Mouse (Mus musculus): Measurements from ENCODE around the gene Olfr837.
"Not testable (repeated sequence)": the region's sequence is repeated elsewhere in the genome, so short reads cannot be mapped to it uniquely, and the experiment has no call there.

Olfr837 gene

DNA sequence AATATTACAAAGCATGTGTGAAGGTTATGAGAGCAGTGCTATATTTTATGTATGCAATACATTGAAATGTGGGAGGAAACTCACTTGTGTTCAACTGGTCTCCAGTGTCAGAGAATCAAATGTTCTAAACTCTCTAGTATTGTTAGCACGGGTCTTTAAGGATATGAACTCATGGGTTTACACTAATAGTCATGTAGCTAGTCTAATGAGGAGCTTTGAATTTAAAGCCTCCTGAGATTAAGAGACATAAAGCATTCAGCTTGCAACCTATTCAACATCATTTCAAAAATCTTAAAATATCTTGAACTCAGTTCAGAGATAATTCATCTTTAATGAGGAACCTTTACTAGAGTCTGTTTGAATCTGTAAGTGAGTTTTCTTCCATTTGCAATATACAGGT is at the start of gene Olfr837:
Olfr837 (plus strand) TSS at position 301 of the 400 bp plus-strand sequence.
- DNase-seq: no peak

DNA sequence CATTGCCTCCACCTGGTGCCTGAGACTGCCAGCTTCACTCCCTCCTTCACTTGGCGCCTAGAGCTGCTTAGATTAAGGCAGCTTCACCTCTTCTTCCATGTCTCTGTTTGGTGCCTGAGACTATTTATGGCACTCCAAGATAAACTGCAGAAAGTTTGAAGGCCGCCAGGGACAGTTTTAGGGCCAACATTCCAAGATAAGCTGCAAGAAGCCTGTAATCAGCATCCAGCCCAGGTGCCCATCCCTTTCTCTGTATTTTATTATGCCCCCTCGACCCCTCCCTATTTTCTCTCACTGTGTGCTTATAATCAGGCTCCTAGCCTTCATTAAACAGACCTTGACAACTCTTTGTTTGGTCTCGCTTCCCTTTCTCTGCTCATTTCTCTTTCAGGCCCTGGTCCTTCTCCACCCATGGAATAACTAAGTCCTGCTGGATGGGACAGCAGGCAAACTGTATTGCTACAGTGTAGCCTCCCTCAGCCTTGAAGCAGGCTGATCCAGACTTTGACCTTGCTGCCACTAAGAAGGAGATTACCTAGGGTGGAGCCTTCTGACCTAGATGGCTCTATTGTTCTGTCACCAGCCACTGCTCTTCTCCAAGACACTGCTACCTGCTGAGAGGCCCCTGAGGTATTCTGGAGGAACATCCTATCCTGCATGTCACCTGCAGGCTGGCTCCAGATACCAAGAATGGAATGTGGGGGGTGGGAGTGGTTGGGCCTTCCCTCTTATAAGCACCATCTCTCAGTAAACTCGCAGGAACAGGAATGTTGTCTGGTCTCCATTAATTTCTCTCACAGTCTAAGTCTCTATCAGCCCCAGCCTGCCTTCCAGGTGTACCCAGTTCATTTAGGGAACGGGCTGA is 43.0 kb upstream of the Olfr837 start:
- DNase-seq: not testable (repeated sequence)

- DNase-seq: no peak
Measured at GRCm38 (mm10) chr9:19097286-19097685, 38.8 kb upstream of the Olfr837 start.

DNA sequence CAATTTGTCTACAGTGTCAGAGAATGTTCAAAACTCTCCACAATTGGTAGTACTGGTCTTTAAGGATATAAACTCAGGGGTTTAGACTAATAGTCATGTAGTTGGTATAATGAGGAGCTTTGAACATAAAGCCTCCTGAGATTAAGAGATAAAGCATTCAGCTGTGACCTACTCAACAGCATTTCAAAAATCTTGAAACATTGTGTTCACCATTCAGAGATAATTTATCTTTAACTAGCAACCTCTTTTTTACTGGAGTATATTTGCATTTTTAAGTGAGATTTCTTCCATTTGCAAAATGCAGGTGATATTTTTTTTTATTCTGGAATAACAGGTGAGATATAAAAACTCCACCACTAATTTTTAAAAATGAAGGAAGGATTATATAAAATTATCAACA is 16.0 kb upstream of the Olfr837 start, which contains the start of gene Olfr836:
Olfr836 (plus strand) TSS at position 301 of the 400 bp plus-strand sequence.
- DNase-seq: no peak

- no peak for DNase-seq
Measured at GRCm38 (mm10) chr9:19177212-19177611, 41.1 kb downstream of the Olfr837 start, which contains the start of gene Olfr839-ps1. Olfr839-ps1 (minus strand) TSS chr9:19177312.
